18 mouse cellular contexts compared by ENCODE assay signal in the genomic region with DNA sequence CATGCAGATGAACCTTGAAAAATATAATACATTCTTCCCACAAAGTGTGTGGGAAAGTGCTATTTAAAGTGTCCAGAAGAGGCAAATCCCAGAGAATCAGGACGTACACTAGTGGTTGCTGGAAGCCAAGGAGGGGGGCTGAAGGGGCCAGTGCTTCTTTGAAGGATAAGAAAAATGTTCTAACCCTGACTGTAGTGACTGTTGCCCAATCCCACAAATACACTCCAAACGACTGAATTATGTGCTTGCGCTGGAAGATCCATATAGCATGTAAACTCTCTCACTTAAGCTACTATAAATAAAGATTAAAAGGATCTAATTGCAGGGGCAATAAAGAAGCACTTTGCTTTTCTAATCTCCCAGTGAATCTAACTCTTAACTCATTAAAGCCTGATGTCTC.
"Had no signal": no experiment of that assay in that cellular context is flagged by ENCODE, and none has a peak within 500 bp of the region (broad histone marks: within the 10 kb centered on the region; RNA-seq: fewer than 3 reads in every experiment).

No protein-coding gene starts in this region.

- H3K9ac ChIP-seq: hindbrain, embryonic 14.5 days; liver, embryonic 14.5 days; liver, postnatal 0 days; lung, embryonic 14.5 days; neural tube, embryonic 13.5 days had no signal

- H3K27me3 ChIP-seq: megakaryocyte, embryonic 14.5 days; neural tube, embryonic 13.5 days had no signal

- DNase-seq: kidney, adult 18-20 months; kidney, postnatal 14 days; layer of hippocampus, adult 9-11 months; liver, postnatal 0 days; lung, embryonic 14.5 days; midbrain, embryonic 14.5 days; retina, postnatal 1 day; thymus, adult 2 months; thymus, postnatal 14 days had no signal

- H3K4me3 ChIP-seq: layer of hippocampus, adult 2 months; megakaryocyte, embryonic 14.5 days; midbrain, embryonic 10.5 days; neural tube, embryonic 13.5 days had no signal

- H3K27ac ChIP-seq: hindbrain, embryonic 14.5 days; hindbrain, postnatal 0 days; layer of hippocampus, adult 2 months; liver, embryonic 14.5 days; midbrain, embryonic 10.5 days; stomach, postnatal 0 days had no signal

- ATAC-seq: hindbrain, postnatal 0 days; inflammation-experienced regulatory T-cells, adult 6 months; liver, postnatal 0 days had no signal

- H3K4me2 ChIP-seq: hindbrain, embryonic 14.5 days; lung, embryonic 14.5 days; neural tube, embryonic 13.5 days had no signal

- H3K9me3 ChIP-seq: megakaryocyte, embryonic 14.5 days; neural tube, embryonic 13.5 days had no signal
